Mouse (Mus musculus) erythroid progenitor cell, adult 5-6 weeks (primary cell): ENCODE results near the gene Fars2. TPM values are rescaled to one million over a fixed set of nuclear protein-coding genes. Genes with fewer than 3 reads are reported as not detected.

Experiments used
- ATAC-seq: replicated peaks from 2 replicates; pipeline ENCODE4 v1.8.0; 2016; ENCODE audit warnings: moderate number of reproducible peaks, mild to moderate bottlenecking, moderate TSS enrichment, inconsistent platforms; ENCODE audit not compliant: poor library complexity, low FRiP score, severe bottlenecking
- total RNA-seq, 2 experiments: library from RNA; stranded (forward) in 1 of 2; stranded (reverse) in 1 of 2; fragments of 150-400 nt in 1 of 2; fragments of 186-747, 209-891 nt in 1 of 2; gene quantifications; 2 replicates each; pipeline versions ENCODE4 v1.2.3 to v1.2.4; 2015 to 2017; ENCODE audit warnings: low replicate concordance in 2 of 2

The Fars2 gene
- total RNA-seq, 2 experiments from 2014 or later = 23.5 to 35.8 TPM

DNA sequence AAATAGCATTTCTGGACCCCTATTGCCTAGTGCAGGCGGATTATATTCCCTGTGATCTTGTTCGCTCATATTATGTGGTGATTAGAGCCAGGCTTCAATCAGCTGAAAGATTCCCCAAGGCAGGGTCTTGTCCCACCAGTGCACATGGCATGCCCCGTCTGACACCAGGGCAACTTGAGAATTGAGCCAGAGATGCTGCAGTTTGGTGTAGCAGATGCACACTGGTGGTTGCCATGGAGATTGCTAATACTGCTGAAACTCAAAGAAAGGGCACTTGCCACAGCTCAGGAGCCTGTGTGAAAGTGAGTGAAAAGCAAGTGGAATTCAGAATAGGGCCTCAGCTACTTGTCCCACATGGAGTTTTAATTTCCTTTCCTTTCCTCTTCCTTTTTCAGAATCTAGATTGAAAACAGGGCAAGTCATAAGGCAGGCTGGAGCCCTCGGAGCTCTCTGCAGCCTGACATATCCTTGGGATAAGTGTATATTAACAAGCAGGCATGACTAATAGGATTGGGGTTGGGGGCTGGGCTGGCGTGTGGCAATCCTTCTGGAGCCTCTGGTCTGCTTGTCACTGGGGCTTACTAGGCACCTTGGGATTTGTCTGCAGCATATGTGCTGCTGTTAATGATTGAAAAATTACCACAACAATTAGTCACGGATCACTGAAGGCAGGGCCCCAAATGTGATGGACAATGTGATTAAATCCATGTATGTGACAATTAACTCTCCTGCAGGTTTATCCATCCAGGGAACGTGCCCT lies 165.8 kb downstream of the Fars2 start:
- no peak for ATAC-seq

DNA sequence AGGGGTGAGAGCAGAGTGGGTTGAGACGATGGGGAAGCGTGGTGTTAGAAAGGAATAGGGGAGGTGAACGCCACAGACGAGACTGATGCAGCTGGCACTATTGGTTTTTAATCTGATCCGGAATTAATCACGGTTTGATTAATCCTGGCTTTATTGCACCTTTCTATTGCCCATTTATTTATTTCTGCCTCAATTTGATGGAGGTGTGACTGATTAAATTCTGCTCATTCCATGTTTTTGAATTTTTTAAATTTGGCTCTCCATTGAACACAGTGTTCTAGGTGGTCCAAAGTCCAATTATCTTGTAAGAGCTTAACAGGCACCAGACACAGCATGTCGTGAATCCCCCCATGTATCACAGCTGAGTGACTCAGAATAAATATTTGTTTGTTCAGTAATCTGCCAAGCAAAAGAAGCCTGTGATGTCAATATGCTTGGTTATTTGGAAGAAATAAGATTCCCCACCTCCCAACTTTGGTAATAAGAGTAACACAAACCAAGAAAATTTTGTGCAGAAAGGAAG lies 166.4 kb downstream of the Fars2 start:
- no peak for ATAC-seq

DNA sequence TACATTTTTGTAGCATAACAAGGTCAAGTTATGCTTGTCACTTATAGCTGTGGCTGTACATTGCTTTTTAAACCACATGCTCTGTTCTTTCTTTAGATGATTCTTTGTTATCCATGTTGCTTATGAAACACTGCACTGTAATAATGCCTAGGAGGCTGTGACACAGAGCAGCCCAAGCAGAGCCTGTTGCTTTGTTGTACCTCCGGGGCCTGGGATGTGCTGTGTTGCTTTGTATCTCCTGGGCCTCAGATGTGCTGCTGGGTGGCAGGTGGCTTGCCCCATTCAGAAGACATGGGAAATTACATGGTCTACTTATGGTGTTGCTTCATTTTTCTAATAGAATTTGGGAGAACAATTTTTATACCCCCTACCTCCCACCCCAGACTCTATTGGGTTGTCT lies 166.9 kb downstream of the Fars2 start:
- no peak for ATAC-seq

DNA sequence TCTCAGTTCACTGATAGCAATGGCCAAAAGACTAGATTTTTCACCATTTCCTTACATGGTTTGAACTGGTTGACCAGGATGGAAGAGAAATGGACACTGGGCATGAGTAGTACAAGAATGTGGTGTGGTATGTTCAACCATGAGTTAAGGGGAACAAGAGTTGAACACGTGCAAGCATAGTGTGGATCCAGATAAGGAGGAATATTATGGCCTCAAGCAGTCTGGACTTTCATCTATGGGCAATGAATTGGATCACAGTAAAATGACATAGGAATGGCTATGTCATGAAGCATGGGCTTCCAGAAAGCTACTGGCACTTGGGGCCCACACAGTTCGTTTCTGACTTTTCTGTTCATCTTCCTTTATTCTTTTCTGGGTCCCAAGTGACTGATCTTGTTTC lies 168.0 kb downstream of the Fars2 start:
- no peak for ATAC-seq

DNA sequence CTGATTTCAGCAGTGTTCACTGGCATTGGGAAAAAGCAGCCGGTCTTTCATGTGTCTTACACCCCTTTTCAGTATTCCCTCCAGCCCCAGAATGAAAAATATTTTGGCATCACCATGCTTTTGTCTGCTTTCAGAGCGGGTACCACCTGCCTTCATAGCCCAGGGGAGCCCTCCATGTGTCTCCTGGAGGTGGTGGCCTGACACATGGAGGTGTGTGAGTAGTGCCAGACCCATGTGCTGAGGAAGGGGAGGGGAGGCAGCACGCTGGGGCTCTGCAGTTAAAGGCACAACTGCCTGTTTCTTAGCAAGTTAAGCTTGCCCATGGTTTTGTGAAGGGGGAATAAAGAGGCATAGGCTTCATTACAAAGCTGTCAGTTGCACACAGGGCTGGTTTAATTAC lies 176.3 kb downstream of the Fars2 start:
- no peak for ATAC-seq

DNA sequence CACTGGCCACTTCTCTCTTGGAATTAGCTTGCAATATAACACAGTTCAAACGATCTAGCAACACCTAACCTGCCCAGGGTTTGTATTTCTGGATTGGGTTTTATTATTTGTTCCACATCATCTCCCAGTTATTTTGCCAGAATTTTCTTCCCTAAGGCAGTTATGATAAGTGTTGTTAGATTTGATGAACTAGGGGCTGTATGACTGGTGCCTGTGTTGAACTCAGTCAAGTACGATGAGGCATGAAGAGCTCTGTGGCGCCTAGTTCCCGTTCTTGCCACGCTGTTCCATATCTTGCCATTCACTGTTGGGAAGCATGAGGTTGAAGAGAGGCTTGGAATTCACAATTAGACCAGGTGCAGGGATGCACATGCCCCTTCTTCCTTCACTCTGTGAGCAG lies 177.3 kb downstream of the Fars2 start:
- ATAC-seq = no peak

DNA sequence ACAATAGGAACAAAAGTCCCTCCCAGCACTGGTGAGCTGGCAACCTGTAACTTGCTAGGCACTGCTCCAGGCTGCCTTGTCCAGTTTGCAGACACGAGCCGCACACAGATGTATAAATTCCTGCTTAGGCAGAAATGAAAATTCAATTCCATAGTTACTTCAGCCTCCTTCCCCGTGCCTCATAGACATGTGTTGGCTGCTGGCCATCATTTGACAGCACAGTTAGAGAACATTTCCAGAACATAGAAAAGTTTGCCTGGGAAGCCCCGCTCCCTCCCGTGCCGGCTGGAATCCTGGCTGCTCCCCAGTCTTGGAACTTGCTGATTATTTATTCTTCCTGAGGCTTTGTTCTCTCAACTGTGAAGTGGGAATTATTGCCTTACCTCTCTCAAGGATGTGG lies 178.6 kb downstream of the Fars2 start:
- no peak for ATAC-seq

DNA sequence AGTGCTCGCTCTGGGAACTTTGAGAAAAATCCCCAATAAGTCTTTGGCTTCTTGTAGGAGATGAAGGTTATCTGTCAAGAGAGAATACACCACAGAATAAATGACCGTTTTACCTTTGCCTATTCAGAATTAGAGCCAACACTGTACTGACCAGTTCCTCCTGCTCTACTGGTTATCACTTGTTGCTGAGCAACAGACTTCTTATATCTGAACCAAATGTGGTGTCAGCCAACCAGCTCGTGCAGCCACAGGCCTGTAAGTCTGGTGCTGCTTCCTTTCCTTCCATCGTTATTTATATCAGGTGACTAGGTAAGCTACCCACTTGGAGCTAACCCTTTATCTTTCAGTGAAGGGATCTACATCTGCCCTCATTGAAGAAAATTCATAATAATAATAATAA lies 179.4 kb downstream of the Fars2 start:
- no peak for ATAC-seq

DNA sequence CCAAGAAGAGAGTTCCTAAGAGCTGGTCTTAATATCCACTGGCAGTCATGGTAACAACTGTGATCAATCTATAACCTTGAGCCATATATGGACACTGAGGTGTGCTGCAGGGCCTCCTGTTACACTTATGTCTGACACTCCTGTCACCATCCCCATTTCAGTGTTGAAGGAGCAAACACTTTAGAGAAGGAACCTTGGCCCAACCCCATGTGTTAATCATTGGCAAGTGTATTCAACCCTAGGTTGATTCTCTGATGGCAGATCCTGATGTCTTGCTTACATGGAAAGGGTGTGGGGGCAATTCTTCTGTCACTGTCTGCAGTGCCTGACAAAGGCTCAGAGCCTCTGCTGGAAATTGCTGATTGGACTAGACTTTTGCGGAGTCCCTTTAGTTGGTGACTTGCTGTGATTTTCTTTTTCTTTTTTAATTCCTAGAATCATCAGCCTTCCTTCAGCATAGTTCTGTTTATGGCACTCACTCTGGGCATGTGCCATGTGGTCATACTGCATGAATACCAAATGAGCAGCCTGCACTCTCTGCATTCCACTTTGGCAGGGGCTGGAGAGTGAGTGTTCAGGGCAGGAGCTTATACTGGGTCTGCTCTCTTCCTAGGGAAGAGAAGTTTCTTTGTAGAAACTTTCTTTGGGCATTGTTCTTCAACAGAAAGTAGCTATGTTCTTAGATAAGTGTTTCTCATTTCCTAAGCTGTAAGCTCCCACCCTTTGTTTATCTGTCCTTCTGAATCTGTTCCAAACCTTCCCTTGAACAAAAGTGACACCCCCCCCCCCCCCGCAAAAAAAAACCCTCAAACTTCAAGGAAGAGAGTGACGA lies 181.0 kb downstream of the Fars2 start:
- ATAC-seq = no peak

DNA sequence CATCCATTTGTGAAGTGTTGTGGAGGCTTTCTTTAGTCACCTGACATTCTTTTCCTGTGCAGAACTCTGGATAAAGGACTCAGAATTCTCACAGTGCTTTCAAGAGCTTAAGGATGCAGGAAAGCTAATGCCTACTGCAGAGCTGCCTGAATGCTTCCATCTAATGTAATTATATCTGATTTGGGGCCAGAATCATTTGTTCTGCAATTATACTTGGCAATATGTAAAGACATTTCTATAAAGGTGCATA lies 181.5 kb downstream of the Fars2 start:
- ATAC-seq = no peak

DNA sequence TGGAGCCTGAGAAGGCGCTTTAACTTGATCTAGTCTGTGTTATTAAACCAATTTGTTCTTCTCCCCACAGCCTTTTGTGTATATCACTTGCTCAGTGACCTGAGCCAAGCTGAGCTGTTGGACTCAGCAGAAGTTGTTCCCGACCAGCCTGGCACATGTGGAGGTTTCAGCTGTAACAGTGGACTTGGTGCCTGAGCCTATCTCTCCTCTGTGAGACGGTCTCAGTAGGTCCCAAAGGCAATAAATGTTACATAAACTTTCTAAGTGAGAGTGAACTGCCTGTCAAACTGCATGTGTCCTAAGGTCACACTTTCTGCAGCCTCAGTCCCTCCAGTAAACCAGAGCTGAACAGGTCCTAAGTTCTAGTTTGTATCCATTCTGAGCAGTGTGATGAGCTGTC lies 185.6 kb downstream of the Fars2 start:
- no peak for ATAC-seq

DNA sequence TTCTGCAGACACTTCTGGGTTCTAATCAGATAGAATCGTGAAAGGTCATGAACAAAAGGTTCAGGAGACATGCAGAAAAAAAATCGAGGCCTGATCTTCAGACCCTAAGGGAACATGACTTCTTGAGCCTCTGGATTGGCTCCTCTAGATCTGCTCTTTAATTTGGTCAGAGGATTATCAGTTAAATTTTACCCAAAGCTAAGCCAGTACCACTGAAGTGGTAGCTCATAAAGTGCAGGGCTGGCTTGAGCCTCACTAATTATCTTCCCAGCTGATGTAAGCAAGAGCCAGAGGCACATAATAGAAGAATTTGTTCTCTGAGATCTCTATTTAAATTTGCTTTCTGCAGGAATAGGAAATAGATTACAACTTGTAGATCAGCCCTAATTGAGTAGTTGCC lies 188.1 kb downstream of the Fars2 start:
- no peak for ATAC-seq

DNA sequence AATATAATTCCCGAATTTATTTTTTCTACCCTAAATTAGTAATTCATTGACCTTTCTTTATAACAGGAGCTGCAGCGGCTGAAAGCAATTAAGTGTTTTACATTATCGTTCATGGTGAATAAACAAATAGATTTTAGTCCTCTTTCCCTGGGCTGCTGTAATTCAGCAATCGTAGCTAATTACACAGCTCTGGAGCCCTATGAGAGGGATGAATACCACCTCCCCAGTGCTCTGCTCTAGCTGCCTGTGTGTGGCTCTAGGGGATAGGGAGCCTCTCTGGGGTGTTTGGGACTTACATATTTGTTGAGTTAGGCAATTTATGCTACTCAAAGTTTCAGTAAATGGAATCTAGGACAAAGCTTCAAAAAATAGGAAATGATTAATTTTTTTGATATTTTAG lies 190.2 kb downstream of the Fars2 start:
- ATAC-seq = no peak

DNA sequence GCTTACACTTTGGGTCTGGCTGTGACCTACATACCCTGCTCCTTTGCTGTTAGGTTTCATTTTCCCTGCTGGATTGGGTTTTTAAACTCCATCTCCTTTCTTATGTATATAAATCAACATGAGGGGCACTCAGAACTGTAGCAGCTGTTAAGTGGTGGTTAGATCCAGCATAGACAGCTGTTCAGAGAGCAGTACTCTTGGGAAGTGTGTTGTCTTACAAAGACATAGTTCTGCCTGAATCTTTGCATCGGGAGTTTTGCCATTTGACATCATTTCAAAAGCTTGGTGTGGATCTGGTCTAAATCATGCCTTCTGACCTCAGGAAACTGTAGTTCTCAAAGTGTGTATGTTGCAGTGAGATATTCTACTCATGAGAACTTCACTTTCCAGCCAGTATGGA lies 191.9 kb downstream of the Fars2 start:
- ATAC-seq = no peak

DNA sequence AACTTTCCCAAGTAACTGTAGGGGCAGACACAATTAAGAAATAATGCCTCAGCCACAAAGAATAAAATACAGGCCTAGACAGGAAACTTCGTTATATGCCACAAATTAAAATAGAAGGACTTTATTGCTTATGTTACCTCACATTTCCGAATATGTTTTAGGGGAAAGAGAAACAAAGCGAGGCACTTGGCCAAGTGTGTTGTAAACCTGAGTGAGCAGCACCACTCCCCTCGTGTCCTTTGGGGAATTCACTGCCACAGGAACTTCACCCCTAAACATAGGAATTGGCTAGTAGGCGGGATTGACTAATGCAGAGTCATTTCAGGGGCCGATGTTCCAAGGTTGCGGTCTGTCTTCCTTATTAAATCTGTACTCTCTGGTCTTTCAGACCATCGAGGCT lies 197.0 kb downstream of the Fars2 start:
- ATAC-seq = no peak

DNA sequence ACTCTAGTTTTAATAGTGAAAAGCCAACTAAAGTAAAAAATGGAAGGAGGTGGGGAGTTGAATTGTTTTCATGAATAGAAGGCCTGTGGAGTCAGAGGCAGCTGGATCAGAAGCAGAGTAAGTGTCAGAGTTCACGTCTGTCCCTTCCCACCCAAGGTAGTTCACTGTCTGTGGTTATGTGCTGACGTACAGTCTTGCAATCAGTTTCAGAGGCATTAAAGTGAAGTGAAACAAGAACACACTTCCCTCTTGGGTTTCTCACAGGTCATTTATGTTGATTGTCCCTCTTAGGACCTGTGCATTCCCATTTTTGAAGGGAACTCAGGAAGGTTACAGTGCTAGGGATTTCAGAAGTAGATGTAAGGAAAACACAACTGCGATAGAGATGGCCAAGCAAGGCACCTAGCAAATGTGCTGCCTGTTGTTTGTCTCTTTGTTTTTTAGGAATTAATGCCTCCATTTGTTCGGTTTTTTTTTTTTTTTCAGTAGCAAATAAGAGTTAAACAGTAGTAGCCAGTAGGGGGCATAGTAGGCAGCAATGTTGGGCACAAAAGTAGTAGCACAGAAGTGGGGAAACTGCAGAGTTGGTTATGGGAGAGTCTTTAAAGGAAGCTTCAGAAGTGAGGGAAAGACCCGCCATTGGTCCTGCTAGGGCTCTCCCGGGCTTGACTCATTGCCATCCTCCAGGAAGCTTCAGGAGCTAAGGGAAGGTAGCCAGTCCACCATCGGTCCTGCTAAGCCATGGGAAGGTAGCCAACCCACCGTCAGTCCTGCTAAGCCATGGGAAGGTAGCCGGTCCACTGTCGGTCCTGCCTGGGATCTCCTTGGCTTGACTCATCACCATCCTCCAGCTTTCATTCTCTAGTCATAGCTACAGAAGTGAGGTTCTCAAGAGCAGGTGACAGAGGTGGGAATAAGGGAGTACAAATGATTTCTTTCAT lies 197.9 kb downstream of the Fars2 start:
- no peak for ATAC-seq

DNA sequence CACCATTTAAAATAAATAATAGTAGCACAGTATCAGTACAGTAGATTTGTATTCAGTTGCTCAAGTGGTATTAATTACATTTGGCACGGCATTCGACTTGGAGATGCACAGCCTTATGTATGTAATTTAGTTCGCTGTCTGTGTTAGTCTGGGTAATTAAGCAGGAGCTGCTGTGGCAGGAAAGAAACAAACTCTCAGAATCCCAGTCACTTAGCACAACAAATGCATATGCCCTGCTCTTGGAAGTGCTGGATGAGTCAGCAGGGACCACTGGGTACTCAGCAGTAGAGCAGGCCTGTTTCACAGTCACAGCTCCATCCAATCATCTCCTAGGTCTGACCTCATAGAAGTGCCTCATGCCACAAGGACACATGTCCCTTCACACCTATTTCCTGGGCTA lies 200.6 kb downstream of the Fars2 start:
- no peak for ATAC-seq

DNA sequence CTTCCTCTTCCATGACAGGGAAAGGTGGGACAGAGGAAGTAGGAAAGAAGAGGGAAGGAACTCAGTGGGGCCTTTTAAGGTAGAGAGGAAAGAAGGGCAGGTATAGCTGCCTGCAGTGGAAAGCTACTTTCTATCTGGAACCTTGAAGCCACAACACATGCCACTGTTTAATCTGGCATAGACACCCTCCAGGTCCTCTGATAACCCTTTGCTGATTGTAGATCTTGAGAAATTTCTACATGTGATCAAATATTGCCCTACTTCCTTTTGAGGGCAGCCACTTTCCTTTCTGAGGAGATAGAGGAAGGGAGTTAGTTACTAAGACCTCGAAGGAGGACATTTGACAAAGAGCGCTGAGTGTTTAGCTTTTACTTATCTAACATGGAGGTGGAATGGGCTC lies 207.4 kb downstream of the Fars2 start:
- no peak for ATAC-seq

DNA sequence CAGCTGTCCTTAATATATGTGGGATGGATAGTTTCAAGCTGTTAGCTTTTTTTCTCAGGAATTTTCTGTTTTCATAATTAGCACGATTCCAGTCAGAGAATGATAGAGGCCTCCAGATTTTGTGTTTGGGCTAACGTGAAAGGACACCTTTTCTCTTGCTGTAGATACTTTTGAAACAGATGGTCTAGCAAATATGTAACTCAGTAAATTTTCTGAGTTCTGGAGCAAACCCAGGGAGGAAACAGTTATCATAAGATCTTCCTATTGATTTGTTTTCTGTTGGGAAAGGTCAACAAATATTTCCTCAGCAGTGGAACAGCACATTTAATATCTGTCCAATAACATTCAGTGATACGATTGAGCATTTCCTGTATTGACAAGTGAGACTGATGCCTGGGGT lies 209.3 kb downstream of the Fars2 start:
- ATAC-seq = no peak

DNA sequence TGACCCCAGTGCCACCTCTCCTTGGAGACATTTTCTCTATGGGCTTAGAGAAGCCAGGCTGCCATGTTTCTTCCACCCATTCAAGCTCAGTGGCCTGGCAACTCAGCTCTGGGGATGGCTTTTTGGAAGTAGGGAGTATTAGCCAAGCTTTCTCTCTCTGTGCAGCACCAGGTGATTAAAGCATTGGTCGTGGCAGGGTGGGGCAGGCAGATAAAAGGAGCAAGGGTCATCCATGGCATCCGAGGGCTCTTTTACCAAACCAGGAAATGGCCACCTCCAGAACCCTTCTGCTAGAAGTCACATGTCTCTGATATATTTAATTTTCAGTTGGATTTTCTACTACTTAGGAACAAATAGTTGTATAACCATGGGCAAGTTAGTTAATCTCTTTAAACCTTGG lies 212.7 kb downstream of the Fars2 start:
- no peak for ATAC-seq
